Comparison of ENCODE assay signal across 11 mouse cellular contexts in the genomic region with DNA sequence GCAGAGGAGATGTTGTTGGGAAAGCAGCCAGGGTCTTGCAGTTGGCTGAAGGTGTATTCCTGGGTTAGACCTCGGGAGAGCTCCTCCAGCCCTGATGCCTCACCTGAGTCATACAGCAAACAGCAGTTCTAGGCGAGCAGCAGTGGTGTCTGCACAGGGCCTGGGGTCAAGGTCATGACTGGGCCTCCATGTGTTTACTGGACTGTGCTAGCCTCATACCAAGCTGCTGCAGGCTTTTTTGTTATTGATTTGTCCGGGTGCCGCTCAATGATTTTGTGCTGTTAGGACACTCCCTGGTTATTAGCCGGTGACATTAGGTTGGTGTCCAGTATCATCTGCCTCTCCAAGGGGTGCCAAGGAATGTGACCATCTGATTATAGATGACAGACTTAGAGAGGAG. TPM values are rescaled to one million over a fixed set of nuclear protein-coding genes. Genes with fewer than 3 reads are reported as not detected.
DNase-seq lines count a peak whose midpoint lies in the region; ATAC-seq and TF ChIP-seq lines count a peak whose summit lies in the region.
"Had no signal": no experiment of that assay in that cellular context is flagged by ENCODE, and none has a peak within 500 bp of the region (broad histone marks: within the 10 kb centered on the region; RNA-seq: fewer than 3 reads in every experiment).

No protein-coding gene starts in this region.

- H3K27ac ChIP-seq in heart, embryonic 12.5 days (ENCODE audit: poor library complexity, severe bottlenecking) = no peak overlapping the region
- H3K27ac ChIP-seq in cortical plate, adult 2 months (ENCODE audit: insufficient read depth, low read length) = no peak overlapping the region
- H3K27ac ChIP-seq in liver, embryonic 14.5 days = no peak overlapping the region
- H3K27ac ChIP-seq: midbrain, embryonic 15.5 days had no signal

- no peak for ATAC-seq in heart, embryonic 12.5 days (ENCODE audit: insufficient number of reproducible peaks, low FRiP score)
- no peak for ATAC-seq in liver, embryonic 14.5 days (ENCODE audit: insufficient read depth)
- ATAC-seq: forebrain, embryonic 16.5 days; midbrain, embryonic 15.5 days had no signal

- peaks cover 13% of the 10 kb centered on the region for H3K36me3 ChIP-seq in heart, embryonic 12.5 days
- H3K36me3 ChIP-seq in liver, embryonic 14.5 days (replicated peaks; ENCODE audit: control insufficient read depth, insufficient read depth, low read depth) = peaks cover 10% of the 10 kb centered on the region

- peaks cover 29% of the 10 kb centered on the region for H3K4me1 ChIP-seq in heart, embryonic 12.5 days (replicated peaks)
- H3K4me1 ChIP-seq in cortical plate, adult 2 months (ENCODE audit: control insufficient read depth, insufficient read depth, low read length) = peaks cover 3% of the 10 kb centered on the region; the same call in 1 of the 2 replicates
- peaks cover 29% of the 10 kb centered on the region in 2 experiments for H3K4me1 ChIP-seq in liver, embryonic 14.5 days (replicated peaks; ENCODE audit: control insufficient read depth in 2 of 2, insufficient read depth in 2 of 2, low read length in 1 of 2)

- no peak for TF ChIP-seq POLR2A in cortical plate, adult 2 months (IDR thresholded peaks at IDR 0.05; ENCODE audit: extremely low read depth, insufficient read depth, low read length)

- peak; percentile 13 to 40 for DNase-seq in adrenal gland, adult (ENCODE audit: inconsistent age in 2 of 2, low spot score in 1 of 2)
- DNase-seq in adrenal gland, adult 18-20 months (ENCODE audit: low spot score in 2 of 2) = no peak
- DNase-seq in heart, adult 18-20 months = no peak
- no peak for DNase-seq in liver, embryonic 14.5 days (ENCODE audit: low read depth in 3 of 3, low spot score in 3 of 3)
- no peak for DNase-seq in embryo, embryonic 10 days (ENCODE audit: low spot score)
- DNase-seq in urinary bladder, postnatal 14 days (ENCODE audit: low spot score) = no peak
- DNase-seq: embryo, embryonic 11 days had no signal

- no peaks in the 10 kb centered on the region for H3K9me3 ChIP-seq in heart, embryonic 12.5 days (replicated peaks)
- no peaks in the 10 kb centered on the region for H3K9me3 ChIP-seq in liver, embryonic 14.5 days (ENCODE audit: control insufficient read depth, low read length)
- H3K9me3 ChIP-seq: midbrain, embryonic 15.5 days had no signal

- no peak for TF ChIP-seq CTCF in cortical plate, adult 2 months (IDR thresholded peaks at IDR 0.05; ENCODE audit: extremely low read depth, insufficient read depth, low read length)
- TF ChIP-seq CTCF in liver, embryonic 14.5 days (IDR thresholded peaks at IDR 0.05; ENCODE audit: low read depth) = no peak

- H3K9ac ChIP-seq in heart, embryonic 12.5 days = no peak overlapping the region
- H3K9ac ChIP-seq in liver, embryonic 14.5 days (replicated peaks) = no peak overlapping the region
- H3K9ac ChIP-seq: midbrain, embryonic 15.5 days had no signal

- H3K4me3 ChIP-seq in heart, embryonic 12.5 days = no peak overlapping the region
- H3K4me3 ChIP-seq in cortical plate, adult 2 months (ENCODE audit: insufficient read depth, low read length) = peak overlapping the region; percentile 80; the same call in 1 of the 2 replicates
- H3K4me3 ChIP-seq in liver, embryonic 14.5 days (ENCODE audit: insufficient read depth in 1 of 2, low read depth in 2 of 2, low read length in 2 of 2) = peak overlapping the region; percentile 13 to 21; a peak in 2 of 4 replicates

- TF ChIP-seq EP300 in liver, embryonic 14.5 days (IDR thresholded peaks at IDR 0.05; ENCODE audit: low read depth) = no peak

- 73% methylated on average over 5 of the region's 5 CpGs for WGBS in heart, embryonic 12.5 days
- WGBS in liver, embryonic 14.5 days (ENCODE audit: insufficient replicate concordance) = 47% methylated on average over 5 of the region's 5 CpGs

- H3K4me2 ChIP-seq in heart, embryonic 12.5 days = 0 out of 2 replicates have a peak overlapping the region, but pooled peaks have one; percentile 100
- H3K4me2 ChIP-seq in liver, embryonic 14.5 days (ENCODE audit: low read depth) = peak overlapping the region; percentile 93

- H3K27me3 ChIP-seq in heart, embryonic 12.5 days (replicated peaks) = peaks cover 21% of the 10 kb centered on the region
- peaks cover 28% of the 10 kb centered on the region for H3K27me3 ChIP-seq in liver, embryonic 14.5 days (ENCODE audit: control insufficient read depth, insufficient read depth, low read length)

RNA-seq across cellular contexts. Expression of a gene that starts 1.7 kb away (rescaled TPM):
- total RNA-seq in adrenal gland, adult 18-20 months (2021) = 10 to 100 TPM; 28.7 to 30.2 TPM
- polyA plus RNA-seq in heart, embryonic 12.5 days (2016; fragmentation: Nextera tagmentation; extraction: Ambion mirVana) = 22.1 and 23.6 TPM in 2 replicates
- total RNA-seq in heart, adult 18-20 months (2021) = 1 to 10 TPM; 9.7 to 9.9 TPM
- 34.9 and 38.0 TPM in 2 replicates for polyA plus RNA-seq in cortical plate, adult 2 months (2012; rRNA removed)
- polyA plus RNA-seq in liver, embryonic 14.5 days (2012; rRNA removed) = 11.6 and 13.5 TPM in 2 replicates
- polyA plus RNA-seq in liver, embryonic 14.5 days (2014; fragmentation: Nextera tagmentation; extraction: Ambion mirVana) = 20.9 and 22.8 TPM in 2 replicates

RNA-seq across cellular contexts. Expression of a gene that starts 2.3 kb away (rescaled TPM):
- total RNA-seq in adrenal gland, adult 18-20 months (2021) = under 1 TPM; 0.29 to 0.30 TPM
- polyA plus RNA-seq in heart, embryonic 12.5 days (2016; fragmentation: Nextera tagmentation; extraction: Ambion mirVana) = 0.82 TPM in 2 replicates
- under 1 TPM in 1 of 2 experiments, not detected in 1; 0.10 TPM for total RNA-seq in heart, adult 18-20 months (2021)
- 0.08 TPM in 2 replicates for polyA plus RNA-seq in cortical plate, adult 2 months (2012; rRNA removed)
- polyA plus RNA-seq in liver, embryonic 14.5 days (2012; rRNA removed) = 0.08 and 0.11 TPM in 2 replicates
- 0.03 and 0.05 TPM in 2 replicates for polyA plus RNA-seq in liver, embryonic 14.5 days (2014; fragmentation: Nextera tagmentation; extraction: Ambion mirVana)

RNA-seq across cellular contexts. Expression of a gene that starts 31.6 kb away (rescaled TPM):
- total RNA-seq in adrenal gland, adult 18-20 months (2021) = 10 to 100 TPM; 51.1 to 53.2 TPM
- 84.5 and 85.0 TPM in 2 replicates for polyA plus RNA-seq in heart, embryonic 12.5 days (2016; fragmentation: Nextera tagmentation; extraction: Ambion mirVana)
- 10 to 100 TPM; 69.2 to 80.4 TPM for total RNA-seq in heart, adult 18-20 months (2021)
- 123 and 129 TPM in 2 replicates for polyA plus RNA-seq in cortical plate, adult 2 months (2012; rRNA removed)
- polyA plus RNA-seq in liver, embryonic 14.5 days (2012; rRNA removed) = 27.6 and 53.2 TPM in 2 replicates
- polyA plus RNA-seq in liver, embryonic 14.5 days (2014; fragmentation: Nextera tagmentation; extraction: Ambion mirVana) = 81.7 and 86.0 TPM in 2 replicates

RNA-seq across cellular contexts. Expression of a gene that starts 50.2 kb away (rescaled TPM):
- under 1 TPM; 0.07 to 0.10 TPM for total RNA-seq in adrenal gland, adult 18-20 months (2021)
- 0.37 and 0.82 TPM in 2 replicates for polyA plus RNA-seq in heart, embryonic 12.5 days (2016; fragmentation: Nextera tagmentation; extraction: Ambion mirVana)
- total RNA-seq in heart, adult 18-20 months (2021) = under 1 TPM in 1 of 2 experiments, not detected in 1; 0.07 TPM
- polyA plus RNA-seq in cortical plate, adult 2 months (2012; rRNA removed) = 0.25 and 0.40 TPM in 2 replicates
- 0.10 and 0.11 TPM in 2 replicates for polyA plus RNA-seq in liver, embryonic 14.5 days (2012; rRNA removed)
- not detected in 2 replicates for polyA plus RNA-seq in liver, embryonic 14.5 days (2014; fragmentation: Nextera tagmentation; extraction: Ambion mirVana)

RNA-seq across cellular contexts. Expression of a gene that starts 59.6 kb away (rescaled TPM):
- total RNA-seq in adrenal gland, adult 18-20 months (2021) = 10 to 100 TPM; 75.9 to 76.2 TPM
- polyA plus RNA-seq in heart, embryonic 12.5 days (2016; fragmentation: Nextera tagmentation; extraction: Ambion mirVana) = 293 and 296 TPM in 2 replicates
- total RNA-seq in heart, adult 18-20 months (2021) = 100 to 1,000 TPM; 112 to 114 TPM
- polyA plus RNA-seq in cortical plate, adult 2 months (2012; rRNA removed) = 95.4 and 99.8 TPM in 2 replicates
- polyA plus RNA-seq in liver, embryonic 14.5 days (2012; rRNA removed) = 30.5 and 85.7 TPM in 2 replicates
- 151 and 161 TPM in 2 replicates for polyA plus RNA-seq in liver, embryonic 14.5 days (2014; fragmentation: Nextera tagmentation; extraction: Ambion mirVana)

Comparison
In these comparisons a context has a peak if more than half of its experiments do, and no peak if none do; other contexts are left out.
1. DNase-seq: peak in adrenal gland, adult (2 of 2); none in adrenal gland, adult 18-20 months (0 of 2), heart, adult 18-20 months (0 of 2), liver, embryonic 14.5 days (0 of 3), embryo, embryonic 10 days (single experiment) and urinary bladder, postnatal 14 days (single experiment).